Mouse (Mus musculus) liver, embryonic 12.5 days (tissue): ENCODE measurements at regions not wholly inside any gene's neighbourhood (a gene's known extent, or its start where the extent isn't known, plus 50 kb on each side); places are given as distances from the start of the nearest gene placed in this dataset.
A peak's percentile ranks its signal among the peaks of the same experiment; 100 is the strongest.

Experiments
- ATAC-seq: fragments of 200-750 bp; cut with Nextera tagmentation; 2 replicates; pipeline ENCODE4 v1.8.0; 2017; ENCODE audit warnings: moderate number of reproducible peaks, mild to moderate bottlenecking, moderate library complexity
- H3K27ac ChIP-seq: fragments of 300-500 bp; sonication (generic); 2 replicates; pipeline ENCODE4 v1.5.1; 2016; ENCODE audit warnings: mild to moderate bottlenecking
- H3K27me3 ChIP-seq: fragments of 300-500 bp; sonication (generic); replicated peaks from 2 replicates; pipeline ENCODE4 v1.6.1; 2016; ENCODE audit warnings: mild to moderate bottlenecking, moderate library complexity
- H3K36me3 ChIP-seq: fragments of 300-500 bp; sonication (generic); 2 replicates; pipeline ENCODE4 v1.6.1; 2016; ENCODE audit warnings: mild to moderate bottlenecking, moderate library complexity
- H3K4me1 ChIP-seq: fragments of 300-500 bp; sonication (generic); 2 replicates; pipeline ENCODE4 v1.6.1; 2016
- H3K4me2 ChIP-seq: fragments of 300-500 bp; sonication (generic); 2 replicates; pipeline ENCODE4 v1.6.1; 2016; ENCODE audit warnings: mild to moderate bottlenecking, moderate library complexity
- H3K4me3 ChIP-seq: fragments of 300-500 bp; sonication (generic); 2 replicates; pipeline ENCODE4 v1.5.1; 2016; ENCODE audit warnings: mild to moderate bottlenecking, moderate library complexity
- H3K9ac ChIP-seq: fragments of 300-500 bp; sonication (generic); 2 replicates; pipeline ENCODE4 v1.6.1; 2016; ENCODE audit warnings: mild to moderate bottlenecking, moderate library complexity
- H3K9me3 ChIP-seq: fragments of 300-500 bp; sonication (generic); replicated peaks from 2 replicates; pipeline ENCODE4 v1.6.1; 2016; ENCODE audit warnings: mild to moderate bottlenecking, moderate library complexity
- WGBS: fragments of 180-500 bp; shearing (Covaris S2); methylation state at CpG from one replicate; pipeline ENCODE4 v1.1.7; 2016; ENCODE audit not compliant: insufficient replicate concordance; 5-methylcytosine and 5-hydroxymethylcytosine counted together

- no peak overlapping the region for H3K4me2 ChIP-seq
- H3K9ac ChIP-seq = no peak overlapping the region
- WGBS = 77% methylated on average over 4 of the region's 4 CpGs
- no peaks in the 10 kb centered on the region for H3K27me3 ChIP-seq
- ATAC-seq = no peak
- H3K9me3 ChIP-seq = no peaks in the 10 kb centered on the region
- no peak overlapping the region for H3K4me3 ChIP-seq
- no peaks in the 10 kb centered on the region for H3K36me3 ChIP-seq
- H3K27ac ChIP-seq = no peak overlapping the region
- H3K4me1 ChIP-seq = no peaks in the 10 kb centered on the region
These were observed 197.2 kb upstream of the Rgmb start for GRCm38 (mm10) chr17:16027989-16028388.

DNA sequence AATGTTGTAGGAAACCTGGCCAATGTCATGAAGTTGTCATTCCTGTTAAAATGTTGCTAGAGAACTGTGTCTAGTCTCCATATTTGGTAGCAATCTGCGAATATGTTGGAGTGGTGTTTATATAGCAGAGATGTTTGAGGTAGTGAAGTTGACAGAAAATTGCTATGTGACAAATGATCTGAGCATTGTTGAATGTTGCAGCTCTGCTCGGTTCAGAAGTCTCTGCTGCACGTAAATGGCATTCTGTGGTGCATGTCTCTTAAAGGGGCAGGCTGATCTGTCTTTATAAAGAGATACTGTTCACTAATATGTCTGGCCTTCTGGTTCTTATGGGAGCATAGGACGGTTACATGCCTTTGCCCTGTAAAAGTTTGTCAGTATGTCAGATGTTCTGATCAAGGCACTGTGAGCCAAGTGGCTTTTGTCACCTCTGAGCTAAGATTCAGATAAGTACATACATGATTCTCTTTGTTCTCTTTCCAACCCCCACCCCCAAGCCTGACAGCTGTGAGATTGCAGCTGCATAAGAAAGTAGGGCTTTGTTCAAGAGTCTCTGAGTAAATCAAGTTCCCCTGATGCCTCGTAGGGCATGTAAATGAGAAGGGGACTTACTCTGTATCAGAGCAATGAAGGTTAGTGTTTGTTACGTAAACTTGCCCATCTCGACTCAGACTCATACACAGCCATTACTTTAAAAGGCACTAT is 174.2 kb upstream of the Rgmb start:
- WGBS = 44% methylated on average over 7 of the region's 7 CpGs
- H3K9ac ChIP-seq = no peak overlapping the region
- no peak overlapping the region for H3K27ac ChIP-seq
- H3K4me1 ChIP-seq = no peaks in the 10 kb centered on the region
- H3K4me3 ChIP-seq = no peak overlapping the region
- no peak for ATAC-seq
- H3K27me3 ChIP-seq = no peaks in the 10 kb centered on the region
- H3K4me2 ChIP-seq = no peak overlapping the region
- H3K36me3 ChIP-seq = no peaks in the 10 kb centered on the region
- H3K9me3 ChIP-seq = no peaks in the 10 kb centered on the region

GRCm38 (mm10) chr17:16004002-16004401 is 173.2 kb upstream of the Rgmb start:
- no peaks in the 10 kb centered on the region for H3K27me3 ChIP-seq
- H3K4me2 ChIP-seq = no peak overlapping the region
- no peaks in the 10 kb centered on the region for H3K9me3 ChIP-seq
- H3K4me3 ChIP-seq = no peak overlapping the region
- WGBS = 63% methylated on average over 4 of the region's 4 CpGs
- no peak overlapping the region for H3K27ac ChIP-seq
- H3K4me1 ChIP-seq = no peaks in the 10 kb centered on the region
- ATAC-seq = no peak
- no peak overlapping the region for H3K9ac ChIP-seq
- H3K36me3 ChIP-seq = no peaks in the 10 kb centered on the region

DNA sequence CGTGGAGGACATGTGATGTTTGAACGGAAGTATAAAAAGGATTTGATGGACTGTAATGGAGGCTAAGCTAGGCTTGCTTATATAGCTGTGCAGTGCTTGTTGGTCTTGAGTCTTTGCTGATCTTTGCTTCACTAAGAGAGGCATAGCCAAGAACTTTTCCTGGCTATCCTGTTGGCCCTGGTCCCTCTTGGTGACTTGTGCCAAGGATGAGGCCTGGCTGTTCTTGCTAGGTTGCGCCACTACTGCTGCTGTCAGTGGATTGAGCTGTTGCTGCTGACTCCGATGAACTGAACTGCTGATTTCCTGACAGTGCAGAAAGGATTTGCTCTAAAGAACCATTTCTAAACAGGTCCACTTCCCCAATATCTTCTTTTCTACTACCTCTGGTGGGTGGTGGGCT is 167.9 kb upstream of the Rgmb start:
- no peak overlapping the region for H3K27ac ChIP-seq
- no peak overlapping the region for H3K4me2 ChIP-seq

GRCm38 (mm10) chr17:15997289-15997688 is 166.4 kb upstream of the Rgmb start:
- Histone ChIP-seq H3K9ac (no peak overlapping the region), H3K27me3 (no peaks in the 10 kb centered on the region), H3K4me1 (no peaks in the 10 kb centered on the region), H3K4me2 (no peak overlapping the region), H3K9me3 (no peaks in the 10 kb centered on the region), H3K27ac (no peak overlapping the region), H3K4me3 (no peak overlapping the region), H3K36me3 (no peaks in the 10 kb centered on the region)
- 7% methylated on average over 1 of the region's 1 CpGs for WGBS
- ATAC-seq = no peak

More for the DNA sequence above, 167.9 kb upstream of the Rgmb start:
- ATAC-seq = no peak
- Histone ChIP-seq H3K27me3 (no peaks in the 10 kb centered on the region), H3K4me1 (no peaks in the 10 kb centered on the region), H3K9me3 (no peaks in the 10 kb centered on the region), H3K4me3 (no peak overlapping the region), H3K36me3 (no peaks in the 10 kb centered on the region), H3K9ac (no peak overlapping the region)
- 75% methylated on average over 4 of the region's 4 CpGs for WGBS

GRCm38 (mm10) chr17:15995493-15995892 is 164.7 kb upstream of the Rgmb start:
- 50% methylated on average over 1 of the region's 1 CpGs for WGBS
- Histone ChIP-seq H3K4me2 (no peak overlapping the region), H3K9ac (no peak overlapping the region), H3K9me3 (no peaks in the 10 kb centered on the region), H3K36me3 (no peaks in the 10 kb centered on the region), H3K4me3 (no peak overlapping the region), H3K27ac (no peak overlapping the region), H3K4me1 (no peaks in the 10 kb centered on the region), H3K27me3 (no peaks in the 10 kb centered on the region)
- no peak for ATAC-seq

- Histone ChIP-seq H3K27me3 (no peaks in the 10 kb centered on the region), H3K4me2 (no peak overlapping the region), H3K4me3 (no peak overlapping the region), H3K36me3 (no peaks in the 10 kb centered on the region), H3K9me3 (no peaks in the 10 kb centered on the region), H3K27ac (no peak overlapping the region), H3K9ac (no peak overlapping the region), H3K4me1 (no peaks in the 10 kb centered on the region)
- peak; percentile 52; the same call in 1 of the 2 replicates for ATAC-seq
- WGBS = 43% methylated on average over 7 of the region's 7 CpGs
These were observed 162.8 kb upstream of the Rgmb start for GRCm38 (mm10) chr17:15993361-15994287.

GRCm38 (mm10) chr17:15991916-15992315 is 161.1 kb upstream of the Rgmb start:
- H3K27ac ChIP-seq = no peak overlapping the region
- no peaks in the 10 kb centered on the region for H3K4me1 ChIP-seq
- H3K9ac ChIP-seq = no peak overlapping the region
- H3K27me3 ChIP-seq = no peaks in the 10 kb centered on the region
- H3K9me3 ChIP-seq = no peaks in the 10 kb centered on the region
- no peak overlapping the region for H3K4me2 ChIP-seq
- H3K36me3 ChIP-seq = no peaks in the 10 kb centered on the region
- no peak for ATAC-seq
- 30% methylated on average over 5 of the region's 5 CpGs for WGBS
- H3K4me3 ChIP-seq = no peak overlapping the region

DNA sequence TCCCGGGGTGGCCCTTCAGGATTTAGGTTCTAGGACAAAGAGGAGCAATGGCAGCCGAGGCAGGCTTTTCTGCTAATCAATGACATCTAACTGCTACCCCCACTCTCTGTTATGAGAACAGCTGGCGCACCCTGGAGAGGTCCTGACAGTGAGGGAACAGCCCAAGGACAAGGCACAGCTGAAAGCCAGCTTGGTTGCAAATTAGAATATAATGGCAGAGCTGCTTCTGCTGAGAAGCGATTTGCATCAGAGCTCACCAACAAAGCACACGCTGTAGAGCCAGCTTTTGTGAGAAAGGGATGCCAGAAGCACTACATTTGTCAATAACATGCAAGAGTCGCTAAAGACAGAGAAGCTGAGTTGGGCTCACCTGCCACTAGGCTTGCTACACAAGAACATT is 159.5 kb upstream of the Rgmb start:
- no peaks in the 10 kb centered on the region for H3K4me1 ChIP-seq
- no peak for ATAC-seq
- H3K9me3 ChIP-seq = no peaks in the 10 kb centered on the region
- no peaks in the 10 kb centered on the region for H3K27me3 ChIP-seq
- 19% methylated on average over 6 of the region's 6 CpGs for WGBS
- no peaks in the 10 kb centered on the region for H3K36me3 ChIP-seq
- no peak overlapping the region for H3K4me2 ChIP-seq
- H3K27ac ChIP-seq = no peak overlapping the region
- no peak overlapping the region for H3K4me3 ChIP-seq
- no peak overlapping the region for H3K9ac ChIP-seq

GRCm38 (mm10) chr17:15981558-15981957 is 150.7 kb upstream of the Rgmb start:
- no peak for ATAC-seq
- H3K36me3 ChIP-seq = no peaks in the 10 kb centered on the region
- 57% methylated on average over 2 of the region's 2 CpGs for WGBS
- H3K4me3 ChIP-seq = no peak overlapping the region
- no peaks in the 10 kb centered on the region for H3K27me3 ChIP-seq
- no peak overlapping the region for H3K27ac ChIP-seq
- H3K9me3 ChIP-seq = no peaks in the 10 kb centered on the region
- no peaks in the 10 kb centered on the region for H3K4me1 ChIP-seq
- no peak overlapping the region for H3K4me2 ChIP-seq
- H3K9ac ChIP-seq = no peak overlapping the region

GRCm38 (mm10) chr17:15977374-15978031 is 146.7 kb upstream of the Rgmb start:
- no peak overlapping the region for H3K9ac ChIP-seq
- H3K4me1 ChIP-seq = no peaks in the 10 kb centered on the region
- 53% methylated on average over 7 of the region's 7 CpGs for WGBS
- H3K36me3 ChIP-seq = no peaks in the 10 kb centered on the region
- H3K27ac ChIP-seq = no peak overlapping the region
- no peaks in the 10 kb centered on the region for H3K27me3 ChIP-seq
- no peak overlapping the region for H3K4me2 ChIP-seq
- no peaks in the 10 kb centered on the region for H3K9me3 ChIP-seq
- H3K4me3 ChIP-seq = no peak overlapping the region
- no peak for ATAC-seq

- no peak overlapping the region for H3K27ac ChIP-seq
- no peaks in the 10 kb centered on the region for H3K4me1 ChIP-seq
- no peak overlapping the region for H3K4me2 ChIP-seq
- H3K36me3 ChIP-seq = no peaks in the 10 kb centered on the region
- H3K4me3 ChIP-seq = no peak overlapping the region
- H3K9ac ChIP-seq = no peak overlapping the region
- H3K27me3 ChIP-seq = no peaks in the 10 kb centered on the region
- no peaks in the 10 kb centered on the region for H3K9me3 ChIP-seq
- WGBS = 78% methylated on average over 3 of the region's 3 CpGs
- no peak for ATAC-seq
These were observed 140.5 kb upstream of the Rgmb start for GRCm38 (mm10) chr17:15971351-15971685.
